Mouse (Mus musculus) kidney, adult 11 months (tissue): Measurements from ENCODE around the gene Mrrf.

Source experiments
- DNase-seq: peaks from one replicate; pipeline ENCODE4 v3.0.0; 2022

Mrrf gene

DNA sequence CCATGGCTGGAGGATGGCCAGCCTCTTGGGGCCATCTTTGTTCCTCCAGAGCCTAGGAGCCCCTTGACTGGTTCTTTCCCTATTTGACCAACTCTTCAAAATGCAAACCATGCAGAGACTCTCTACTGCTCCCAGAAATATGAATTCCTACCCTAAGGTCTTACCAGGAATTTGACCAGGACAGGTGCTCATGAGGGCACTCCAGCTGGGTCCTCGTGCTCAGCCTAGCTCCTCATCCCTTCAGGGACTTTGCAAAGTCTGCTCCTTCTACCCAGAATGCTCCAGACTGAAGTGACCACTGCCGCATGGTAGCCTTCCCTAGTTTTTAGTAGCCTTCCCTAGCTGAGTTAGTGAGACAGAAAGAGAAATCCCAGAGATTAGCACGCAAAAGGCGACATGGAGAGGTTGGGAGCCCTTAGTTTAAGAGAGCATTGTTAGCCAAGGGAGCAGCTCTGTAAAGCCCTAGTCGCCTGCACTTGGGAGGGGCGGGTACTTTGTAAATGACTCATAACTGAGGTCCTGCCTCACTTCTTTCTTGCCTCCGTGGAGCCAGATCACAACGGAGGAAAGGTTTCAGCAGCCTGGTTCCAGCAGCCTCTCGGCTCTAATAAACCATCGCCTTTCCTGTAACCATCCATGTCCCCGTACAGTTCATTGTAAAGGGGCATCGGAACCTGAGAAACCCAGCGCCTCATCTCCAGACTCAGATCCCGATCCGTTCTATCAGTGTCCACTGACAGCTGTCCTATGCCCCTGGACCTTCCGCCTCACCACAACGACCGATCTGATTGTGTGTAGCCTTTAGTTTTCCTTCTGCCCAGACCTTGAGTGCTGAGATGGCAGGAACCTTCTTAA, 65.8 kb downstream of the Mrrf start:
- DNase-seq: no peak

DNA sequence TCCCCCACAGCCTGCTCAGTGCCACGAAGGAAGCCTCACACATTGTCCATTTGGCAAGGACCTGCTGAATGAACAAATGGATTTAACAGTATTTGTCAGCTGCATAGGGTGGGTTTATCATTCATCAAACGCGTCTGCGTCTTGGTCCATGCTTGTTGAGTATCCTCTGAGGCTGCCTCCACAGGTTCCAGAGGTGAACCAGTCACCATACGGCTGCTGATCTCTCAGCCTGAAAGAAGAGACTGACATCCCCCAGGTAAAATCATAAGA, 66.4 kb downstream of the Mrrf start:
- DNase-seq: no peak

DNA sequence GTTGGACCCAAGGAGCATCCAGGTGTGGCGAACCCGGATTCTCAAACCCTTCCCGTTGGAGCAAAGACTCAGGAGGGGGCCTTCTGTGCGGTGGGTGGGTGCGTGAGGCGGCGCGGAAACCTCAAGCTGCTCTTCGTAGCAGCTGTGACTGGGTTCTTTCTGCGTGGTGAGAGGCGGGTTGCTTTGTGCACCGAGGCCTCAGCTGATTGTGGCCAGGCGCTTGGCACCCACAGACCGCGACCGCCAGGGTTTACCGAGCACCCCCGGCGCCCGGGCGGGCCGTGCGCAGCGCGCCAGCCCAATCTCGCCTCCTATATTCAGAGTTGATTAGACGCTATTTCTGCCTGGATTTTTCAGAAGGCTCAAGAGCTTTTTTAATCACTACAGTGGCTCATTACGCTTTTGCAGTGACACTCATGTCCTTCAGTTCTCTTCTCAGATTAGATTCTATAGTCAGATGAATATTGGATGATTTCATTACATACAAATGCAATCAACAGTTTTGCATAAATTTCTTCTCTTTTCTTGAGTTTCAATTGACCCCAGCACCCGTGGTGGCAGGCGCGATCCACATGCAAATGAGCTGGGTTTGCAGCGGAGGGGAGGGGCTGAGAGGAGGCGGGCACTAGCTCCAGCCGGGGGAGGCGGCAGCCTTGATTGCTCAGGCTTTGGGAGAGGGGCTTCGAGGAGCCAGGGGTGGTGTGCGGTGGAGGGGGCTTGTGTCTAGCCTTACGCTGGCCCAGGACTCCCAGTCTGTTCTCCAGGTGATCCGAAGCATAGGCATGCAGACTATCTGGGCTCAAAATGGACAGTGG, 67.0 kb downstream of the Mrrf start:
- no peak for DNase-seq

DNA sequence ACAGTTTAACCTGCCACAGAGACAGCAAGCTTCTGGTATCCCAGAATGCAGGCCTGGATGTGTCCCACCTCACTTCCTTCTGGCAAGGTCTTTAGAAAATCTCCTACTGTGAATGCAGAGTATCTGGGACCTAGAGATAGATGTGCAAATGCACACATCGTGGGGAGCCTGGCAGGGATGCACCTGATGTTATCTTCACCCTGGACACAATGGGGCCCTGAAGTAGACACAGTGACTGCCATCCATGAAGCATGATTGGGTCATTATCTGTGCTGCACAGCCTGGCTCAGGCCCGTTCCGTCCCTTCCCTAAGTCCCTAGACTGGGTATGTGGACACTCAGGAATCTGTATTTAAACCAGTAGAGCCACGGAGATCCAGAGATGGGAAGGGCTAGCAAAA, 68.4 kb downstream of the Mrrf start:
- DNase-seq: no peak

DNA sequence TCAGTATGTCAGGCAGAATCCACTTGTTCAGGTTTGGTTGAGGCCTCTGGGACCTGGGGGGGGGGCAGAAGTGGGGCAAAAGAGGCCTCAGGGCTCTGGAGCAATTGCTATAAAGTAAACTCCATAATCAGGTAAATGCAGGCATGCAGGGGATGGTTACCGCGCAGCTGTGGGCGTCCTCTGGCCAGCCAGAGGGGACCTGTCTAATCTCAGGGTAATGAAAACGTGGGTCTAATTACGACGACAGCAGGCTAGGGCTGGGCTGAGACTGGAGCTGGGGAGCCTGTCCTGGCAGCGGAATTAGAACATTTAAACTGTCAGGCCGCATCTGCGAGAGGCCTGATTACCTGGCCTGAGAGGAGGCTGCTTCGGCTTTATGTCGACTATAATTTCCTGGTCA, 70.9 kb downstream of the Mrrf start:
- DNase-seq: no peak

DNA sequence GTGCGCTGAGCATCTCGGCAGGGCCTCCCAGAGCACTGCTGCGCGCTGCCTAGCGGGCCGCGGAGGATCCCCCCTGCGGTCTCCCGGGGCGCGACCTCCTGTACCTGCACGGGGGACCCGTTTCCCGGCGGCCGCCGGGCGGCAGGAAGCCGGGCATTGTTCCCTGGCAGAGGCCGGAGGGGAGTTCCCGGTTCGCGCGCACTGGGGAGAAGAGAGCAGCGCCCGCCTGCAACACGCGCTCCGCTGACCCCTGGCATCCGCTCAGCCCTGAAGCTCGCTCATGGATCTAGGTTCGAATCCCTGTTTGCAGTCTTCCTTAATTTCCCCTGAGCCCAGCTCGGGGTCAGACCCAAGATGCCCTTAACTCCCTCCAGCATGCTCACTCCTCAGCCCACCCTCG, 74.6 kb downstream of the Mrrf start:
- no peak for DNase-seq

DNA sequence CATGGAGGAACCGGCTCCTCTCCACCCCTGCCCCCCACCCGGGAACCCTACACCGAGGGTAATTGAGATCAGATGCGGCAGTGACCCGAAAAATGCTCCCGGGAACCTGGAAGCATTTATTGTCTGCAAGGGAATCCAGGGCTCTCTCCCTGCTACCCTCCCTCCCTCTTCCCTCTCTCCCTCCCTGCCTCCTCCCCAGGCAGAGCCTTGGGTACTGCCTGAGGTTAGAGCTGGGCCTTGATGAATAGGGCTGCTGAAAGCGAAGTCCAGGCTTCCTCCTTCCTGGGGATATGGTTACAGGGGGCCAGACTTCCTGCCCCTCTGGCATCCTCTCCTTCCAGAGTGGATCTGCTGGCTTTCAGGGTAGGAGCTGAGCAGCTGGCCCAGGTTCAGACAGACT, 75.6 kb downstream of the Mrrf start:
- DNase-seq: no peak

DNA sequence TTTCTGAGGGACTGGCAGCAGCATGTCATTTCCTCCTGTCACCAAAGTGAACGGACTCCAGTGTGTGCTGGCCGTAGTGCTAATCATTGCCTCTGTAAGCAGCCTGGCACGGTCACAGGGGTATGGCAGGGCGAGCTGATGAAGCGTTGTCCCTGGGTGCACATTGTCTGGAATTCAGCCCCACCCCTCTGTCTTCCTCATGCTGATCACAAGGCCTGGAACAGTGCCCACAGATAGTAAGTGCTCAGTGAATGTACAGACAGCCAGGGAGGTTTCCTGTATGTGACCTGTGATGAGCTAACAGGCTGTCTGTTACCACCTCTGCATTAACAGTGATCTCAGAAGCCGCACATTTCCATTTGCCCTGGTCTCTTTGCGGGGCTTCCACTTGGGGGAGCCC, 76.9 kb downstream of the Mrrf start:
- peak; percentile 32 for DNase-seq

DNA sequence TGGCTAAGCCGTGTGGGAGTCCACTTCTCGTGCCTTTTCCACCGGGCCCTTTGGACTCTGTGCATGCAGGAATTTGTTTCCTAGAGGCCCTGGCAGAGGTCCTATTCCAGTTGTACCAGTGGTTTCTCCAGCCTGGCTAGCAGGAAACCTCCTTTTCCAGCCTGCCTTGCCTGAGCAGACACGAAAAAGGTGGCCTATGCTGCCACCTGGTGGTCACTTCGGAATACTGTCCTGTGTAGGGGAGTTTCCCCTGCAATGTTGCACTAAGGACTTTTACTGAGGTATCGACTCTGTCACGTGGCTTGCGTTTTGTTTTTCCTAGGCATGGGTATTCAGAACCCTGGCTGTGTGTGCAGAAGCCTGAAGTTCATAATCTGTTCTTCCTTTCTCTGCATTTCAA, 77.8 kb downstream of the Mrrf start:
- DNase-seq: peak; percentile 84

DNA sequence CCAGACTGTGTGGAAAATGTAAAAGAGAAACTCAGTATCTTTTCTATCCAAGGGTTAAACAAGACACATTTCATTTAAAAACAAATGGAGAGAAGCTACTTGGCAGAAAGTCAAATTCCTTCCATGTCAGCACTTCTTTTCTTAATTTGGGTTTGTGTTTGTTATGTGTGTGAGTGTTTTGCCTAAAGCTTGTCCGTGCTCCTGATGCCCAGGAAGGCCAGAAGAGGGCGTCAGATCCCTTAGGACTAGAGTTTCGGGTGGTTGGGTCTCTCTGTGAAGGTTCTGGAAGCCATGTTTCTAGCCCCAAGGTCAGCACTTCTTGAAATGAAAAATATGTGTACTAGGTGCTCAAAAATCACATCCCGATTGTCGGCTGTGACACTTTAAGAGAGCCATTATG, 78.2 kb downstream of the Mrrf start:
- DNase-seq: no peak

DNA sequence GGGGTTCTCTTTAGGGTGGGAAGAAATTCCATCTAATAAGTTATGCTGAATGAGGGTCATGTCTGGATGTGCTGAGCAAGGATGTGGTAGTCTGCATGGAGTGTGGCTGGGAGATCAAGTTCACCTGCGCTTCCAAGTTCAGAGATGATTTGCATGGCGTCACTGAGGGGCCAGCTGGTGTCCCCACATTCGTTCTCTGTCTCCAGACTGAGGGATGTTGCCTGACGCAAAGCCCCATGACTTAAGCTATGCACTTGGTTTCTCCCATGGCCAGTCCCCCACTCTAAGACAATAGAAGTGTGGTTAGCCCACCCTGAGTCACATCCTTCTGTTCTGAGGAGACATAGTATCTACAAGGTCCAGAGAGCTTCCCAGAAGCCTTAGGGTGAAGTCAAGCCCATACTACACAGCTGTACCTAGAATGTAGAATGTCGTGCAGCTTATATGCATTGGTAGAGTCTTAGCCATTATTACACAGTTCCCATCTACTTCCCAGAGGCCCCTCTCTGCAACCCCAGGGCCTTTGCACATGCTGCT, 79.1 kb downstream of the Mrrf start:
- no peak for DNase-seq

DNA sequence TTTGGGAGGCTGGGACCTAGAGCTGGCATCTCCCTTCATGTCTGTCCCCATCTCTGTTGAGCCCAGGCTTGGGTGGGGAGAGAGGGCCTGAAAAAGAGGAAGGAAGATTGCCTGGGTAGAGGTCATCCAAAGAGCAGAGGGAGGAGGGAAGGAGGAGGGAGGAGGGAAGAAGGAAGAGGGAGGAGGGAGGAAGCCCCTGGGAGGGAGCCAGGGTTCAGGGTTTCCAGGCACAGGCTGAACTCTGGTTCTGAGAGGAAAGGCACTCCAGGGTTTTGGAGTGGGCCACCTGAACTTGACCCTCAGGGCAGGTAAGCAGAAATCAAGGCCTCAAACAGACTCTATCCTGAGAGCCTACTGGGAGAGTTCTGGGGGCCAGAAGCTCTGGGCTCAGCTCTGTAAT, 80.4 kb downstream of the Mrrf start:
- peak; percentile 30 for DNase-seq

DNA sequence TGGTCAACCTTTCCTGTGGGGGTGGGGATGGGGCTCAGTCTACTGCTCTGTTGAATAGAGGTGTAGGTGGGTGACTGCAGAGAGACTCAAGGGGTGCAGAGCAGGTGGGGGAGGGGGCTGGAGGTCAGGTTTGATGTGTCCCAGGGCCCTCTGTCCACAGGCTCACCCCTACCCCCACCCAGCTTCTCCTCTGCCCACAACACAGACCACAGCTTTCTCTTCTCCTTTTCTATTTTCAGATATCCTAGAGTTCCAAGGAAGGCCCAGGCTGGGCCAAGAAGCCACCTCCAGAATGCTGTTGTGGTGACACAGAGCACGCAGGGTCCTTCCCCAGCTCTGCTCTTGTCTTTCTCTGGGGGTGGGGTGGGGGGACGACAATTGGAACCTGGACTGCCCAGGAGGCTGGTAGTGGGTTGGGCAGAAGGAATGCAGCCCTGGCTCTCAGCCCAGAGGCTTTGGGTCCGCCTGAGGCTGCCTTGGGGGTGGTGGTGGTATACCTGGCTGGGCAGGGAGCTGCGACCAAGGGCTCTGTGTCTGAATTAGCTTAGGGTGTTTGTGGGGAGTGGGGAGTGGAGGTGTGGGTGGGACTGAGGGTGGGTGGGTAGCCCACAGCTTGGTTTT, 80.9 kb downstream of the Mrrf start:
- DNase-seq: peak; percentile 43

DNA sequence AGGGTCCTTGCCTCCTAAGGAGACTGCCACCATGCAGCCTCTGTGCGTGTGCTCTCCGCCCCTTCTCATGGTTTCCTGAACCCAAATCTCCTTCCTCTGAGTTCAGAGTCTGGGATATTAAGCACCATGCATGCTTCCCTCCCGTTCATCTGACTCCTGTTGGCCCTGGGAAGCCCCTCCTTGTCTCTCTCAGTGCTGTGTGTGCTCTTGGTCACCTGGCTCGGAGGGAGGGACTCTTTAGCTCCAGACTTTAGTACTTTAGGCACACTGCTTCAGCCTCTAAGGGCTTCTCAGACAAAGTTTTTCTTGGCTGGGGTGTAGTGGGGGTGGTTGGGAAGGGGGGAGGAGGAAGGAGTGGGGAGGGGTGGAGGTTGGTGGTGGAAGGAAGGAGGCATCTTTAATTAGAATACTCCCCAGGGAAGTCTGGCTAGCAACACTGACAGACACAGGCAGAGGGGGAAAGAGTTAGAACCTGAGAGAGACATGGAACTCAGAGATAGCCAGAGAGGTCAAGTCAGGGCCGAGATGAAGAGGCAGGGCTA, 81.6 kb downstream of the Mrrf start:
- DNase-seq: no peak

DNA sequence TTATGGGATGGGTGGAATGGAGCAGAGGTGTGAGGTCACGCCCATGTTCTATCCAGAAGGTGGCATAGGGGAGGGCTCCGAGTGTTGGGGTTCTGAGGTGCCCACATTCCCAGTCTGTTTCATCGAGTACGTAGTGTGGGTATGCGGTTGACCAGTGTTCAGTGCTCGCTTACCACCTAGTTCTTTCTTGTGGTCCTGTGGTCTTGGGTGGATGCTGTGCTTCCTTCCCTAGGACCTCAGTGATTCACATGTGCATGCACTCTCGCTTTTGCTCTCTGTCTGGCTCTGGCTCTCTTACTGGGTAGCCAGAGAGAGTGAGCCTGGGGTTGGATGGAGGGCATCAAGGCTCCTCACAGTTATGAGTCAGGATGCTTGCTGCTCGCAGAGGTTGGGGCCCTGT, 83.9 kb downstream of the Mrrf start:
- DNase-seq: no peak

DNA sequence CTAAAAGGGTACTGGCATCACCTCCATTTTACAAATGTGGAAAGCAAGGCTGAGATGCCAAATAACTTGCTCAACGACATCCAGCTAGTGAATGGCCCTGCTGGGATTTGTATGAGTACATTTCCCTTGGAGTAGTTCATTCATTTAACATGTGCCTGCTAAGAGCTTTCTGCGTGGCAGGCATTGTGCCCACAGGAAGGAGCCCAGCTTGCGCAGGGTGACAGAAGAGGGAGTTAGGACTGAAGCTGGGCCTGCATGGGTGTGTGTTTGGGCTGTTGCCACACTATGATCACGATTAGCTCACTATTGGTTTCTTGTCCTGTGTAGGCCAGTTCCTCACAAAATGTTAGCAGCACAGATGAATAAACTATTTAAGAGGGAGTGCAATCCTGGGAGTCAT, 84.7 kb downstream of the Mrrf start:
- DNase-seq: no peak

DNA sequence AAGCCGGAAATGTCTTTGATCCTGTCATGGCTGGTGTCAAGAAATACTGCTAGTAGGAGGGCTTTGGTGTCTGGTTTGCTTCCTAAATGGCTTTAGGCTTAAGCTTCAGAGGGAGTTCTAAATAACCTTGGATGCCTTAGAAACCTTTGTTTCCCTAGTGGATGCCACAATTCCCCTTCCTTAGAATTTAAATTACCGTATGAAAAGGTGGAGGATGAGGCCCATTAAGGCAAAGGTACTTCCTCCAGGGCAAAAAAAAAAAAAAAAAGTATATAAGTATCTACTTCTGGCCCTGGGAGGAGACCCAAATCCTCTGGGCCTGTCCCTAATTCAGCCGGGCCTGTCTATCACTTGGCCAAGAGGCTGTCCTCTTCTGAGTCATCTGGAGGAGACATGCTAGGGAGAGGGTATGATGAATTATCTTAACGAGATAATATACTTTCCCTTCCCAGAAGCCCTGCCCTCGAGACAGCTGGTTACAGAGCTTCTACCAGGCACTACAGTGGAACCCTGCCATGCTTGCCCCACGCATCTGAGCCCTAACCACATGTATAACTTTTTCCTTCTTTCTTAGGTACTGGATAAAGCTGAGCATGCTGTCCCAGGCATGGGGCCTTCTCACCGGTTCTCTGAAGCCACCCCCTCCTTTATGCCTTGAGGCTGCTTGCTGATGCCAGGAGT, 86.1 kb downstream of the Mrrf start:
- no peak for DNase-seq

DNA sequence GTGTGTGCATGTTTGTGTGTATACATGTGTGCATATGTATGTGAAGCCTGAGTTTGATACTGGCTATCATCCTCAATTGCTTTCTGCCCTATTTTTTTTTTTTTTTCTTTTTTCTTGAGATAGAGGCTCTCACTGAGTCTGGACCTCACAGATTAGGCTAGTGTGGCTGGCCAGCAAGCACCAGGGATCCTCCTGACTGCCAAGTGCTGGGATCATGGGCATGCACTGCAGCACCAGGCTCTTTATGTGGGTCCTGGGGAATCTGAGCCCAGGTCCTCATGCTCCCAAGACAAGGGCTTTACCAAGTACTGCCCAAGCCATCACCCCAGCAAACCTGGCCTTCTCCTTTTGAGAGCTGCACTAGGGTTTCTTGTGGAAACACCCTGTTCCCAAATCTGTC, 87.2 kb downstream of the Mrrf start:
- DNase-seq: no peak

DNA sequence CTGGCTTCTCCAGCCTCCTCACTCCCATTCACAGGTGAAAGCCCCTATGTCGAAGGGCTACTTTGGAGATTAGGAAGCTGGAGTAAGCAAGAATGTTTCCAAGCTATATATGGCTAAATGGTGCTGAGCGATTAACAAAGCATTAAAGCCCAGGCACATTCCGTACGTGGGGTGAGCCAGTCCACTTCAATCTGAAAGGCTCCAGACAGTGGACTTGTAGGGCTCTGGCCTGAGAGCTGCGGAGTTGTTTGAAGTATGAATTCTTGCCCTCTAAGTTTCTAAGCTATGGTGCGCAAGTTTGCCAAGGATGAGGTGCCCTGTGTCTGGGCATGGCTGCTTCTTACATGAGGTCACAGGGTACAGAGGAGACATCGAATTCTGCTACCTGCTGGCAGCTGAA, 88.0 kb downstream of the Mrrf start:
- DNase-seq: no peak

DNA sequence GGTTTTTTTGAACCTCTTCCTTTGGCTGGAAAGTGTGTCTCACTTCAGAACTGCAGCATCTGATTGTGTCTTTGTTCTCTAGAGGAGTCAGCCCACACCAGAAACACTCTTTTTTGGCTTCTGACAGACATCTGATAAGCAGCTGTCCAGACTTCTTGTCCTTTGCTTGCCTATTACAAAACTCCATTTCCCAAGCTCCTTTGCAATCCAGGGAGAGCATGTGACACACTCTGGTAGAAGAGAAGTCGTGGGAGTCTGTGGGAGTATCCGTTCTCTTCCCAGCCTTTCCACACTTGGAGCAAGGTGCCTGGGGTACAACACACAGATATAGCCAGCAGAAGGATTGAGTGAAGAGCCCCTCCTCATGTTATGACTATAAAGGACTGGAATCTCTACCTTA, 88.4 kb downstream of the Mrrf start:
- DNase-seq: no peak

DNA sequence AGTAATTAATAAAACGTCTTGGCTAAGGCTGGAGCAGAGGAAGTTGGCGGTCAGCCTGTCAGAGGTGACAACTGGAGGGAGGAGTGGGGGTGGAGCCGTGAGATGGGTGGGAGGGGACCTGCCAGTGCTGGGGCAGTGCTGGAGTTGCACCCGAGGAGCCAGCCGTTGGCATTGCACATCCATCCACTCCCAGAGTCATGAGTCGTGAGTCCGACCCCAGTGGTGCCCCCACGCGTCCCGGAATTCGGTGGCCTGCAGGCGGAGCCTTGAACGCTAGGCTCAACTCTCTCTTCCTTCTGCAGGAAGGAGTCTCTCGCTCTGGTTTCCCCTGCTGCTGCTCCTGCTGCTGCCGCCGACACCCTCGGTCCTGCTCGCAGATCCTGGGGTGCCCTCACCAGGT, 94.2 kb downstream of the Mrrf start, which contains the start of gene Ptgs1:
Gene Ptgs1 (plus strand): TSS at position 61 of the 400 bp plus-strand sequence.
- peak; percentile 66 for DNase-seq

DNA sequence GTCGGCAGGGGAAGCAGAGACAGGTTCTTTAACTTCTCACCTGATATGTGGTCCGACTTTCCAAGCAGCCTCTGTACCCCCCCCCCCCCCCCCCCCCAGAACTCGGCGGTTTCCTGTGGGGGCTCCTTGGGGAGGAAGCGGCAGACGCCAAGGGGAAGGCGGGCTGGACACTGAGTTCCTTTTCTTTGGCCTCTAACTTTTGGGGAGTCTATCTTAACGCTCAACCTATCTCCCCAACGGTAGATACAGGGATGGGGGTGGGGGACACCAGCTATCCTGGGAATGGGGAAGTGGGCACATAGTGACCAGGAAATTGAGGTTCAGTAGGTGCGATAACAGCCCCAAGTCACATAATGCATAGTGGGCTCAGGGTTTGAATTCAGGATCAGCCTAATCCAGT, 94.8 kb downstream of the Mrrf start:
- no peak for DNase-seq
